Mouse (Mus musculus) neural tube, embryonic 14.5 days (tissue): ENCODE measurements around the gene Gli3. TPM values are rescaled to one million over a fixed set of nuclear protein-coding genes. Genes with fewer than 3 reads are reported as not detected.

Experiments used
- ATAC-seq: fragments of 200-750 bp; cut with Nextera tagmentation; 2 replicates; pipeline ENCODE4 v1.8.0; 2017; ENCODE audit warnings: low read depth, mild to moderate bottlenecking, moderate TSS enrichment, moderate library complexity
- H3K27ac ChIP-seq: fragments of 300-500 bp; sonication (generic); 2 replicates; pipeline ENCODE4 v1.5.1; 2014; ENCODE audit warnings: low read depth, mild to moderate bottlenecking, control low read depth, low read length, moderate library complexity, mixed read lengths
- H3K27me3 ChIP-seq: fragments of 300-500 bp; sonication (generic); 2 replicates; pipeline ENCODE4 v1.6.1; 2014; ENCODE audit warnings: low read length; ENCODE audit not compliant: control insufficient read depth, insufficient read depth
- H3K36me3 ChIP-seq: fragments of 300-500 bp; sonication (generic); 2 replicates; pipeline ENCODE4 v1.6.1; 2014; ENCODE audit warnings: low read length, mixed read lengths; ENCODE audit not compliant: control insufficient read depth, insufficient read depth
- H3K4me1 ChIP-seq: fragments of 300-500 bp; sonication (generic); 2 replicates; pipeline ENCODE4 v1.6.1; 2014; ENCODE audit warnings: low read length; ENCODE audit not compliant: control insufficient read depth, insufficient read depth
- H3K4me2 ChIP-seq: fragments of 300-500 bp; sonication (generic); 2 replicates; pipeline ENCODE4 v1.6.1; 2014; ENCODE audit warnings: mild to moderate bottlenecking, low read depth, low read length, control low read depth
- H3K4me3 ChIP-seq: fragments of 300-500 bp; sonication (generic); 2 replicates; pipeline ENCODE4 v1.5.1; 2014; ENCODE audit warnings: low read depth, low read length, control low read depth, mixed read lengths
- H3K9ac ChIP-seq: fragments of 300-500 bp; sonication (generic); replicated peaks from 2 replicates; pipeline ENCODE4 v1.6.1; 2014; ENCODE audit warnings: low read depth, mild to moderate bottlenecking, control low read depth, low read length, mixed read lengths
- H3K9me3 ChIP-seq: fragments of 300-500 bp; sonication (generic); 2 replicates; pipeline ENCODE4 v1.6.1; 2016; ENCODE audit warnings: low read length; ENCODE audit not compliant: control insufficient read depth
- WGBS: fragments of 180-500 bp; shearing (Covaris S2); extraction: QIAGEN DNeasy Blood & Tissue Kit; methylation state at CpG from one replicate; pipeline ENCODE4 v1.1.7; 2014; 5-methylcytosine and 5-hydroxymethylcytosine counted together
- polyA plus RNA-seq: library from polyadenylated mRNA; unstranded; fragments of >200 nt; fragmentation: Nextera tagmentation; extraction: Ambion mirVana; gene quantifications from 2 replicates; pipeline ENCODE4 v1.2.1, GENCODE M21; 2014

The Gli3 gene
- polyA plus RNA-seq, 1 experiment from 2014 or later, result 2.4 TPM

DNA sequence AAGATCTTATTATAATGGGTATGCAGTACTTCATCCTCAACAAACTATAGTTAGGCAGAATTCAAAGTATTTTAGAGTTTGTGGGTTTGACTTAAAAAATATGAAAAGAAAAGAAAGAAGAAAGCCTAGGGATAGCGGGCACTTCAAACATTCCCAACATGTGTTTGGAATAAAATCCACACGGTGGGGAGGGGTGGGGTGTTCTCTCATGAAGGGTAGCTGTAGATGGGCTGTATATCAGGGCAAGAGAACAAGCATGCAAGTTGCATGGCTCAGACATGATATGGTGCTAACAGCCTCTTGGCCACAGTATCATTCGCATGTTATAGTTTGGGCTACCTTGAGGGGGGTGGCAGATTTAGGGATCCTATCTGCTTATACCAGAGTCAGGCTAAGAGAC lies 89.0 kb downstream of the Gli3 start:
- WGBS, result 82% methylated on average over 3 of the region's 3 CpGs
- Histone ChIP-seq H3K9me3 (no peaks in the 10 kb centered on the region), H3K36me3 (no peaks in the 10 kb centered on the region), H3K27me3 (no peaks in the 10 kb centered on the region), H3K4me1 (no peaks in the 10 kb centered on the region), H3K4me3 (no peak overlapping the region), H3K27ac (no peak overlapping the region), H3K9ac (no peak overlapping the region), H3K4me2 (no peak overlapping the region)
- ATAC-seq, result no peak

GRCm38 (mm10) chr13:15556646-15557098 lies 93.6 kb downstream of the Gli3 start:
- ATAC-seq, result peak; percentile 81
- H3K27ac ChIP-seq, result no peak overlapping the region

DNA sequence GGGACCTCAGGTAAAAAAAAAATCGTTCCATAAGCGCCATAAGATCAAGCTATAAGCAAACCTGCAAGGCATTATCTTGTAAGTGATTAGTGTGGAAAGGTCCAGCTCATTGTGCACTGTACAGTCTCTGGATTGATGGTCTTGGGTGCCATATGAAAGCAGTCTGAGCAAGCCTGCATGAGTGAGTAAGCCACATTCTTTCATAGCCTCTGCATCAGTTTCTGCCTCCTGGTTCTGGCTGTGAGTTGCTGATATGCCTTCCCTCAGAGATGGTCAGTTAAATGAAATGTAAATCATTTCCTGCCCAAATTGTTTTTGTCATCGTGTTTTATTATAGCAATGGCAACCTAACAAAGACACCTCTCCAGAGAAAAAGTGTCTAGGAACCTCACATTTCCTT lies 98.4 kb downstream of the Gli3 start:
- Histone ChIP-seq H3K27ac (no peak overlapping the region), H3K4me1 (no peaks in the 10 kb centered on the region), H3K9me3 (no peaks in the 10 kb centered on the region), H3K27me3 (no peaks in the 10 kb centered on the region), H3K4me3 (no peak overlapping the region), H3K4me2 (no peak overlapping the region), H3K9ac (no peak overlapping the region), H3K36me3 (no peaks in the 10 kb centered on the region)
- ATAC-seq, result no peak
- 85% methylated on average over 3 of the region's 3 CpGs for WGBS

More at GRCm38 (mm10) chr13:15556646-15557098, 93.6 kb downstream of the Gli3 start:
- H3K36me3 ChIP-seq, result no peaks in the 10 kb centered on the region
- H3K9ac ChIP-seq, result no peak overlapping the region
- H3K4me1 ChIP-seq, result no peaks in the 10 kb centered on the region
- H3K4me3 ChIP-seq, result no peak overlapping the region
- no peak overlapping the region for H3K4me2 ChIP-seq
- H3K27me3 ChIP-seq, result no peaks in the 10 kb centered on the region
- 12% methylated on average over 2 of the region's 2 CpGs for WGBS
- H3K9me3 ChIP-seq, result no peaks in the 10 kb centered on the region

GRCm38 (mm10) chr13:15570908-15571568 lies 108.0 kb downstream of the Gli3 start:
- Histone ChIP-seq H3K4me3 (no peak overlapping the region), H3K4me1 (no peaks in the 10 kb centered on the region; the same call in 1 of the 2 replicates), H3K9ac (0 out of 2 replicates have a peak overlapping the region, but pooled peaks have one; percentile 3), H3K27ac (no peak overlapping the region), H3K36me3 (no peaks in the 10 kb centered on the region), H3K27me3 (no peaks in the 10 kb centered on the region), H3K4me2 (no peak overlapping the region), H3K9me3 (no peaks in the 10 kb centered on the region)
- 39% methylated on average over 15 of the region's 15 CpGs for WGBS
- ATAC-seq, result peak; percentile 58; the same call in 1 of the 2 replicates

GRCm38 (mm10) chr13:15577133-15577917 lies 114.3 kb downstream of the Gli3 start:
- Histone ChIP-seq H3K4me1 (peaks cover 5% of the 10 kb centered on the region; the same call in 1 of the 2 replicates), H3K27ac (no peak overlapping the region), H3K4me3 (no peak overlapping the region), H3K27me3 (no peaks in the 10 kb centered on the region), H3K9me3 (no peaks in the 10 kb centered on the region), H3K9ac (no peak overlapping the region), H3K36me3 (no peaks in the 10 kb centered on the region), H3K4me2 (no peak overlapping the region)
- 0 out of 2 replicates have a peak, but pooled peaks have one; percentile 28 for ATAC-seq
- 54% methylated on average over 8 of the region's 8 CpGs for WGBS

DNA sequence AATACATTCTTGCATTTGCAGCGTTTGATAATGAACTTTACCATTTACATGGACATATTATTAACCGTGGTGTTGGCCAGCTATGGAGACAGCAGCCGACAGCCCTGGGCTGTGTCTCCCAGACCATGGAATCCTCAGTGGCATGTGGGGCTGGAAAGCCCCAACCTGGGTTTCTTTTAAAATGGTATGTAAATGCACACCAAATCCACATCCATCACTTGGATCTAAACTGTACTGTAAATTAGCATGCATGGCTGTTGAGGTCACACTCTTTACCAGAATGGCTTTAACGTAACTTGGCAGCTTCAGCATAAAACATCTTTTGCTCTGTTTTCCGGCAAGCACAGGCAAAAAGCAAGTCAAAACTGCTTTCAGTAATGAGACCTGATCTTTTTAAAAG lies 117.4 kb downstream of the Gli3 start:
- Histone ChIP-seq H3K27me3 (no peaks in the 10 kb centered on the region), H3K4me1 (peaks cover 5% of the 10 kb centered on the region; the same call in 1 of the 2 replicates), H3K36me3 (no peaks in the 10 kb centered on the region), H3K9ac (no peak overlapping the region), H3K9me3 (no peaks in the 10 kb centered on the region), H3K4me3 (no peak overlapping the region), H3K27ac (no peak overlapping the region), H3K4me2 (no peak overlapping the region)
- WGBS, result 59% methylated on average over 5 of the region's 5 CpGs
- ATAC-seq, result no peak

GRCm38 (mm10) chr13:15585941-15586340 lies 122.9 kb downstream of the Gli3 start:
- H3K36me3 ChIP-seq, result no peaks in the 10 kb centered on the region
- H3K4me1 ChIP-seq, result no peaks in the 10 kb centered on the region
- no peak for ATAC-seq
- H3K9me3 ChIP-seq, result no peaks in the 10 kb centered on the region
- H3K27ac ChIP-seq, result no peak overlapping the region
- H3K27me3 ChIP-seq, result no peaks in the 10 kb centered on the region
- WGBS, result 83% methylated on average over 2 of the region's 2 CpGs
- no peak overlapping the region for H3K9ac ChIP-seq
- no peak overlapping the region for H3K4me2 ChIP-seq
- H3K4me3 ChIP-seq, result no peak overlapping the region

- H3K4me2 ChIP-seq, result no peak overlapping the region
- no peaks in the 10 kb centered on the region for H3K36me3 ChIP-seq
- H3K9ac ChIP-seq, result no peak overlapping the region
- no peaks in the 10 kb centered on the region for H3K9me3 ChIP-seq
- H3K27me3 ChIP-seq, result no peaks in the 10 kb centered on the region
- H3K4me3 ChIP-seq, result no peak overlapping the region
- 51% methylated on average over 16 of the region's 16 CpGs for WGBS
- no peaks in the 10 kb centered on the region for H3K4me1 ChIP-seq
- ATAC-seq, result peak; percentile 62; the same call in 1 of the 2 replicates
- no peak overlapping the region for H3K27ac ChIP-seq
Observed at GRCm38 (mm10) chr13:15588278-15589272, 125.5 kb downstream of the Gli3 start.
